Mouse (Mus musculus) c-Kit-positive CD71-positive TER-119-positive erythroid progenitor cells, embryonic 14.5 days (primary cell): ENCODE measurements at regions not wholly inside any gene's neighbourhood (a gene's known extent, or its start where the extent isn't known, plus 50 kb on each side); places are given as distances from the start of the nearest gene placed in this dataset.
"Not testable (repeated sequence)": the region's sequence is repeated elsewhere in the genome, so short reads cannot be mapped to it uniquely, and the experiment has no call there.

Experiments
- DNase-seq: peaks from one replicate; pipeline ENCODE4 v3.0.0-alpha.2; 2013; ENCODE audit warnings: low spot score

- no peak for DNase-seq
Observed at GRCm38 (mm10) chrX:122935358-122935757, 94.1 kb downstream of the Gm17521 start.

- DNase-seq: no peak
Observed at GRCm38 (mm10) chrX:122892682-122893081, 136.8 kb downstream of the Gm17521 start.

- DNase-seq: no peak
Observed at GRCm38 (mm10) chrX:122854453-122854852, 175.0 kb downstream of the Gm17521 start.

- not testable (repeated sequence) for DNase-seq
Observed at GRCm38 (mm10) chrX:122831222-122831621, 198.2 kb downstream of the Gm17521 start.

GRCm38 (mm10) chrX:122826035-122826434 lies 203.4 kb downstream of the Gm17521 start:
- peak; percentile 0 for DNase-seq
